Mouse (Mus musculus) stomach, postnatal 0 days (tissue): Measurements from ENCODE around the gene Rpl3l.
A peak's percentile ranks its signal among the peaks of the same experiment; 100 is the strongest.

Experiments
- CTCF ChIP-seq: IDR thresholded peaks from 2 replicates; pipeline ENCODE4 v1.5.1; 2016; ENCODE audit warnings: antibody characterized with exemption, low read depth, mild to moderate bottlenecking, moderate library complexity
- EP300 ChIP-seq: optimal IDR thresholded peaks from 2 replicates; pipeline ENCODE3; 2016; ENCODE audit warnings: antibody characterized with exemption

DNA sequence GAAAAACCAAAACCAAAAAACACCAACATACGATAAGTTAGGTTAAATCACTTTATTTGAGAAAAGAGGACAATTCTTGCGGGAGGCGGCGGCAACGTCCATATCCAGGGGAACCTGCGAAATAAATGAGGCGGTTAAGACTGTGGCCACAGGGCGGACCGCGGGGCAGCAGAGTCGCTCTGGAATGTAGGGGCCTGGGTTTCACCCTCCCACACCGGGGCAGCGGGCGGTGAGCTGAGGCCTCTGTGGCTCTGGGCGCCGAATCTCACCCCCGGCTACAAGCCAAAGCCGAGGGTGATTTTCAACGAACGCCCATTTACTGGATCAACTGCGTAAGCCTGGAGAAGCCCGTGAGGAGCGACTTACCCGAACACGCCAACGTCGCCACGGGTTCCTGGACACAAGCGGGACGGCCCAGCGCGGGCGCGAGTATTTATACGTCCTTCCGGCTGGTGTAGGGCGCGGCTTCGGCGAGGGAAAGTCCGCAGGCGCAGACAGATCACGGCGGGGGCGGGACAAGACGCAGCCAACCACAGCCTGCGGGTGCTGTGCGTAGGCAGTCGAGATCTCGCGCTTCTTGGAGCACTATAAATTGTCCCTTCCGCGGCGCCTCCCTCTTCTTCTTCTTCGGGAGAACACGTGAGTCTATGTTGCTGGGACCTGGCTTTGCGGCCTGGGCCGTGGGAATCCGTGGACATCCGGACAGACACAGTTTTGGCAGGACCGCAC lies 8.0 kb upstream of the Rpl3l start:
- peak; percentile 29 for TF ChIP-seq CTCF
- TF ChIP-seq EP300: peak; percentile 77
